Mouse (Mus musculus): ENCODE results near the gene Coq2.

- TF ChIP-seq CTCF (IDR thresholded peaks at IDR 0.05; ENCODE audit: low read depth, low read length) = peak; percentile 23
- TF ChIP-seq POLR2A (IDR thresholded peaks at IDR 0.05; ENCODE audit: insufficient read depth, low read length) = no peak
These were observed 29.3 kb upstream of the Coq2 start for GRCm38 (mm10) chr5:100704272-100704671.

Data from ES-Bruce4 (cell line).